Mouse (Mus musculus) C2C12 (cell line): ENCODE measurements around the gene Minos1.

ENCODE experiments used
- CTCF ChIP-seq: IDR thresholded peaks from one replicate; pipeline ENCODE4 v1.5.1; 2011; ENCODE audit not compliant: control insufficient read depth, insufficient read depth, insufficient read length
- FOSL1 ChIP-seq: IDR thresholded peaks from one replicate; pipeline ENCODE4 v1.8.0; 2011; ENCODE audit warnings: mild to moderate bottlenecking, low read length; ENCODE audit not compliant: poor library complexity, insufficient read depth, severe bottlenecking
- MAX ChIP-seq: IDR thresholded peaks from one replicate; pipeline ENCODE4 v1.6.1; 2011; ENCODE audit warnings: mild to moderate bottlenecking, control low read depth

GRCm38 (mm10) chr4:139154576-139155307 lies 23.8 kb upstream of the Minos1 start:
- TF ChIP-seq MAX (no peak), CTCF (no peak), FOSL1 (no peak)
